ENCODE assay signal across 16 mouse cellular contexts in genomic region chr14:106608341-106608927, GRCm38 (mm10).
DNase-seq lines count a peak whose midpoint lies in the region; ATAC-seq and TF ChIP-seq lines count a peak whose summit lies in the region.
"Had no signal": no experiment of that assay in that cellular context is flagged by ENCODE, and none has a peak within 500 bp of the region (broad histone marks: within the 10 kb centered on the region; RNA-seq: fewer than 3 reads in every experiment).

No protein-coding gene starts in this region.

- H3K27ac ChIP-seq in forebrain, postnatal 0 days (ENCODE audit: low read depth, low read length), result no peak overlapping the region
- H3K27ac ChIP-seq in midbrain, embryonic 15.5 days, result no peak overlapping the region
- H3K27ac ChIP-seq: heart, embryonic 13.5 days; liver, embryonic 14.5 days had no signal

- no peak overlapping the region for H3K4me3 ChIP-seq in forebrain, postnatal 0 days (ENCODE audit: low read depth, low read length)
- no peak overlapping the region for H3K4me3 ChIP-seq in midbrain, embryonic 15.5 days
- H3K4me3 ChIP-seq: heart, embryonic 13.5 days had no signal

- no peaks in the 10 kb centered on the region for H3K36me3 ChIP-seq in forebrain, postnatal 0 days (ENCODE audit: insufficient read depth)
- H3K36me3 ChIP-seq in midbrain, embryonic 15.5 days (replicated peaks), result no peaks in the 10 kb centered on the region
- H3K36me3 ChIP-seq: heart, embryonic 13.5 days had no signal

- H3K9ac ChIP-seq in forebrain, postnatal 0 days, result no peak overlapping the region
- H3K9ac ChIP-seq in midbrain, embryonic 15.5 days, result no peak overlapping the region
- H3K9ac ChIP-seq: heart, embryonic 13.5 days; liver, embryonic 14.5 days had no signal

- H3K4me2 ChIP-seq in forebrain, postnatal 0 days (ENCODE audit: low read depth), result peak overlapping the region; percentile 34; the same call in 1 of the 2 replicates
- peak overlapping the region; percentile 19 for H3K4me2 ChIP-seq in midbrain, embryonic 15.5 days
- H3K4me2 ChIP-seq: heart, embryonic 13.5 days had no signal

- ATAC-seq in forebrain, postnatal 0 days, result no peak; the same call in 1 of the 2 replicates
- peak; percentile 58 for ATAC-seq in midbrain, embryonic 15.5 days (replicated peaks)
- ATAC-seq in cerebellum, adult (ENCODE audit: insufficient number of reproducible peaks, low FRiP score, low TSS enrichment), result no peak
- ATAC-seq: Patski had no signal

- TF ChIP-seq CTCF in forebrain, postnatal 0 days (IDR thresholded peaks at IDR 0.05; ENCODE audit: low read depth), result no peak

- intact Hi-C loops in heart, postnatal 14 days (cut with DNase I), result no loop called here

- peak; percentile 14 for DNase-seq in embryo, embryonic 11 days
- DNase-seq in embryo, embryonic 9.5 days (ENCODE audit: extremely low spot score), result no peak
- DNase-seq in Muller cell, postnatal 12 days (ENCODE audit: inconsistent ontology term), result peak; percentile 3
- DNase-seq in forebrain, postnatal 0 days, result peak; percentile 35
- DNase-seq in heart, postnatal 14 days, result no peak
- DNase-seq in spleen, adult 12 weeks (ENCODE audit: low spot score), result no peak
- DNase-seq: cerebellum, adult 9-11 months; gastrocnemius, postnatal 14 days; left cerebral cortex, postnatal 4 days; lung, postnatal 14 days; right cerebral cortex, postnatal 25 days had no signal

- H3K4me1 ChIP-seq in forebrain, postnatal 0 days (ENCODE audit: insufficient read depth), result 0 out of 2 replicates have a peak, but pooled peaks cover 3% of the 10 kb centered on the region
- peaks cover 11% of the 10 kb centered on the region; the same call in 1 of the 2 replicates for H3K4me1 ChIP-seq in midbrain, embryonic 15.5 days
- H3K4me1 ChIP-seq: heart, embryonic 13.5 days had no signal

- WGBS in forebrain, postnatal 0 days, result 12% methylated on average over 7 of the region's 7 CpGs
- WGBS in midbrain, embryonic 15.5 days, result 7% methylated on average over 7 of the region's 7 CpGs

- no peaks in the 10 kb centered on the region for H3K9me3 ChIP-seq in forebrain, postnatal 0 days (ENCODE audit: low read length)
- H3K9me3 ChIP-seq in midbrain, embryonic 15.5 days, result no peaks in the 10 kb centered on the region
- H3K9me3 ChIP-seq: heart, embryonic 13.5 days had no signal

- no peaks in the 10 kb centered on the region for H3K27me3 ChIP-seq in forebrain, postnatal 0 days (ENCODE audit: insufficient read depth, low read length)
- H3K27me3 ChIP-seq in midbrain, embryonic 15.5 days (replicated peaks), result no peaks in the 10 kb centered on the region
- H3K27me3 ChIP-seq: heart, embryonic 13.5 days had no signal

Comparison
In these comparisons a context has a peak if more than half of its experiments do, and no peak if none do; other contexts are left out.
1. DNase-seq: peak in embryo, embryonic 11 days (single experiment), Muller cell, postnatal 12 days (single experiment) and forebrain, postnatal 0 days (single experiment); none in embryo, embryonic 9.5 days (single experiment), heart, postnatal 14 days (0 of 2) and spleen, adult 12 weeks (single experiment).